Mouse (Mus musculus): ENCODE measurements around the gene Tmem104. TPM values are rescaled to one million over a fixed set of nuclear protein-coding genes. Genes with fewer than 3 reads are reported as not detected.

The Tmem104 gene
- polyA plus RNA-seq, 1 experiment = 24.1 TPM

DNA sequence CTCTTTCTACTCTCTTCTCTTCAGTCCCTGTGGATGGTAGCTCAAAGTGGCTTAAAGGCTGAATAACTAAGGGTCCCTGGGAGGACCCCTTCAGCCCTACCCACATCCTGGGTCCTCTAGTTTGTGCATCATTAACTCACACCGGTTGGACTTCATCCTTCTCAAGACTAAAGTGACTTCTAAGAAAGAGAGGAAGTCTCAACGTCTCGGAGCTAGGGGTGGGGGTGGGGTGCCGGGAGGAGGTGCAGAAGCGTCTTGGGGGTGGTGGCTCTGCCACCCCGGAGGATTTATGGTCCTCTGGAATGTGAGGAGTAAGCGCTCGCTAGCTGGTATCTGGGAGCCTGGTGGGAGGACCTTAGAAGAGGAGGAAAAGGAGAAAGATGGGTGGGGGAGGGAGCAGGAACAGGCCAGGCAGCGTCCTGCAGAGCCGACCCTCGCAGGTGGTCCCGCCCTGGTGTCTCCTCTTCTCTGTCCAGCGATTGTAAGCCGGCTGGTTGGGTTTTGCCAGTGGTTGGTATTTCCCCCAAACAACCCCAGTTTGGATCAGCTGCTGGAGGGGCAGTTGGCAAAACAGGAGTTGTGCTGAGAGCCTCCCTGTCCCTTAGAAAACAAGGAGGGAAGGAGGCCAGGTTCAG, 22.8 kb upstream of the Tmem104 start:
- Histone ChIP-seq H3K4me1 (replicated peaks; ENCODE audit: control insufficient read depth, insufficient read depth, low read length) (peaks cover 57% of the 10 kb centered on the region), H3K4me3 (ENCODE audit: control insufficient read depth, insufficient read depth, low read length) (peak overlapping the region; percentile 81), H3K27me3 (ENCODE audit: control insufficient read depth, insufficient read depth, low read length) (no peaks in the 10 kb centered on the region), H3K36me3 (ENCODE audit: control insufficient read depth, insufficient read depth, low read length) (peaks cover 10% of the 10 kb centered on the region), H3K27ac (ENCODE audit: control insufficient read depth, insufficient read depth, low read length) (peak overlapping the region; percentile 61; the same call in 1 of the 2 replicates)
- TF ChIP-seq CTCF (IDR thresholded peaks at IDR 0.05; ENCODE audit: borderline replicate concordance, control insufficient read depth, extremely low read depth, insufficient read depth, low read length, poor library complexity) (no peak), POLR2A (IDR thresholded peaks at IDR 0.05; ENCODE audit: control insufficient read depth, extremely low read depth, insufficient read depth, low read length, poor library complexity) (no peak; the same call in 1 of the 2 replicates)
- under 1% methylated on average over 13 of the region's 14 CpGs for WGBS
- DNase-seq = no peak

GRCm38 (mm10) chr11:115164976-115165374, 22.3 kb upstream of the Tmem104 start:
- Histone ChIP-seq H3K27me3 (ENCODE audit: control insufficient read depth, insufficient read depth, low read length) (no peaks in the 10 kb centered on the region), H3K36me3 (ENCODE audit: control insufficient read depth, insufficient read depth, low read length) (peaks cover 13% of the 10 kb centered on the region), H3K4me3 (ENCODE audit: control insufficient read depth, insufficient read depth, low read length) (peak overlapping the region; percentile 81), H3K4me1 (replicated peaks; ENCODE audit: control insufficient read depth, insufficient read depth, low read length) (peaks cover 52% of the 10 kb centered on the region), H3K27ac (ENCODE audit: control insufficient read depth, insufficient read depth, low read length) (no peak overlapping the region)
- WGBS = 9% methylated on average over 9 of the region's 9 CpGs
- DNase-seq = no peak
- TF ChIP-seq POLR2A (IDR thresholded peaks at IDR 0.05; ENCODE audit: control insufficient read depth, extremely low read depth, insufficient read depth, low read length, poor library complexity) (no peak), CTCF (IDR thresholded peaks at IDR 0.05; ENCODE audit: borderline replicate concordance, control insufficient read depth, extremely low read depth, insufficient read depth, low read length, poor library complexity) (no peak)

DNA sequence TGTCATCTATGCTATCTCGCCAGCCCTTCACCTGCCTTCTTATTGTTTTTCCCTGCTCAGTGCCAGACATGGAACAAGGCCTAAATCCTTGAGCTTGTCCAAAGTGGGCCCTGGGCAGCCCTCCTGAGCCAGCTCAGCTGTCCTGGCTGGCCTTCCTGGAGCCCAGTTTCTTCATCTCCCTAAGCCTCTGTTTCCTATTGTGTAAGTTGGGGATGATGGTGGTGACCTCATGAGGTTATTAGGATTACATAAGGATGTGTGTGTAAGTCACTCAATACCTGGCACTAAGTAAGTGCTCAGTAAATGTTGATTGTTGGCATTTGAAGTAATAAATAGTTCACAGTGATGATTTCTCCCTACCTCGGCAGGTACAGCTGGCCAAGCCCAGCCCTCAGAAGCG, 20.5 kb upstream of the Tmem104 start:
- peaks cover 27% of the 10 kb centered on the region for H3K36me3 ChIP-seq (ENCODE audit: control insufficient read depth, insufficient read depth, low read length)
- 93% methylated on average over 3 of the region's 3 CpGs for WGBS
- H3K27me3 ChIP-seq (ENCODE audit: control insufficient read depth, insufficient read depth, low read length) = no peaks in the 10 kb centered on the region
- H3K27ac ChIP-seq (ENCODE audit: control insufficient read depth, insufficient read depth, low read length) = no peak overlapping the region
- no peak overlapping the region for H3K4me3 ChIP-seq (ENCODE audit: control insufficient read depth, insufficient read depth, low read length)
- peaks cover 44% of the 10 kb centered on the region for H3K4me1 ChIP-seq (replicated peaks; ENCODE audit: control insufficient read depth, insufficient read depth, low read length)
- no peak for TF ChIP-seq POLR2A (IDR thresholded peaks at IDR 0.05; ENCODE audit: control insufficient read depth, extremely low read depth, insufficient read depth, low read length, poor library complexity)
- TF ChIP-seq CTCF (IDR thresholded peaks at IDR 0.05; ENCODE audit: borderline replicate concordance, control insufficient read depth, extremely low read depth, insufficient read depth, low read length, poor library complexity) = no peak
- DNase-seq = no peak

GRCm38 (mm10) chr11:115167631-115168249, 19.5 kb upstream of the Tmem104 start:
- WGBS = 75% methylated on average over 8 of the region's 8 CpGs
- Histone ChIP-seq H3K36me3 (ENCODE audit: control insufficient read depth, insufficient read depth, low read length) (peaks cover 29% of the 10 kb centered on the region), H3K4me1 (replicated peaks; ENCODE audit: control insufficient read depth, insufficient read depth, low read length) (peaks cover 47% of the 10 kb centered on the region), H3K27me3 (ENCODE audit: control insufficient read depth, insufficient read depth, low read length) (no peaks in the 10 kb centered on the region), H3K27ac (ENCODE audit: control insufficient read depth, insufficient read depth, low read length) (no peak overlapping the region), H3K4me3 (ENCODE audit: control insufficient read depth, insufficient read depth, low read length) (no peak overlapping the region)
- TF ChIP-seq CTCF (IDR thresholded peaks at IDR 0.05; ENCODE audit: borderline replicate concordance, control insufficient read depth, extremely low read depth, insufficient read depth, low read length, poor library complexity) = no peak
- TF ChIP-seq POLR2A (IDR thresholded peaks at IDR 0.05; ENCODE audit: control insufficient read depth, extremely low read depth, insufficient read depth, low read length, poor library complexity) = no peak
- DNase-seq = no peak

GRCm38 (mm10) chr11:115169430-115169829, 17.9 kb upstream of the Tmem104 start:
- TF ChIP-seq CTCF (IDR thresholded peaks at IDR 0.05; ENCODE audit: borderline replicate concordance, control insufficient read depth, extremely low read depth, insufficient read depth, low read length, poor library complexity) (no peak), POLR2A (IDR thresholded peaks at IDR 0.05; ENCODE audit: control insufficient read depth, extremely low read depth, insufficient read depth, low read length, poor library complexity) (no peak)
- H3K4me3 ChIP-seq (ENCODE audit: control insufficient read depth, insufficient read depth, low read length) = no peak overlapping the region
- H3K4me1 ChIP-seq (replicated peaks; ENCODE audit: control insufficient read depth, insufficient read depth, low read length) = peaks cover 62% of the 10 kb centered on the region
- H3K27me3 ChIP-seq (ENCODE audit: control insufficient read depth, insufficient read depth, low read length) = no peaks in the 10 kb centered on the region
- no peak overlapping the region for H3K27ac ChIP-seq (ENCODE audit: control insufficient read depth, insufficient read depth, low read length)
- 95% methylated on average over 4 of the region's 4 CpGs for WGBS
- DNase-seq = no peak
- H3K36me3 ChIP-seq (ENCODE audit: control insufficient read depth, insufficient read depth, low read length) = peaks cover 29% of the 10 kb centered on the region

DNA sequence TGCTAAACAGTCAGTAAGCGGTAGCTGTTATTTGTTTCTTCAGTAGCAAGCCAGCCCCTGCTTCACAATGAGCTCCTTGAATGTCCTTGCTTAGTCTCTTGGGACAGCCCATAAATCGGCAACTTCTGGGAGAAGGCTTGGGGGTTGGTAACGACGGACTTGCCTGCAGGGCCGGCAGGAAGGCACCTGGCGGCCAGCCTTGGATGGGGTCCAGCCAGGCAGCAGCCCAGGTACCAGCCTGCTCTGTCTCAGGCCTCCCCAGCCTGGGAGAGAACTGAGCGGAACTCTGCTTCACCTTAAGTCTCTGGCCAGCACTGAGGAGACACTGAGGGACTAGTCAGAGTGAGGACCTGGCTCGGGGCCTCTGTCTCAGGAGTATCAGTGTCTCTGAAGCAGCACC, 16.2 kb upstream of the Tmem104 start:
- H3K27ac ChIP-seq (ENCODE audit: control insufficient read depth, insufficient read depth, low read length) = no peak overlapping the region
- TF ChIP-seq CTCF (IDR thresholded peaks at IDR 0.05; ENCODE audit: borderline replicate concordance, control insufficient read depth, extremely low read depth, insufficient read depth, low read length, poor library complexity) (no peak), POLR2A (IDR thresholded peaks at IDR 0.05; ENCODE audit: control insufficient read depth, extremely low read depth, insufficient read depth, low read length, poor library complexity) (no peak)
- peaks cover 40% of the 10 kb centered on the region for H3K36me3 ChIP-seq (ENCODE audit: control insufficient read depth, insufficient read depth, low read length)
- H3K27me3 ChIP-seq (ENCODE audit: control insufficient read depth, insufficient read depth, low read length) = no peaks in the 10 kb centered on the region
- no peak for DNase-seq
- WGBS = 88% methylated on average over 8 of the region's 8 CpGs
- H3K4me3 ChIP-seq (ENCODE audit: control insufficient read depth, insufficient read depth, low read length) = no peak overlapping the region
- peaks cover 56% of the 10 kb centered on the region for H3K4me1 ChIP-seq (replicated peaks; ENCODE audit: control insufficient read depth, insufficient read depth, low read length)

Measured in thymus, adult 2 months (tissue).